Mouse (Mus musculus): ENCODE data around the gene Gpc6.

The Gpc6 gene

DNA sequence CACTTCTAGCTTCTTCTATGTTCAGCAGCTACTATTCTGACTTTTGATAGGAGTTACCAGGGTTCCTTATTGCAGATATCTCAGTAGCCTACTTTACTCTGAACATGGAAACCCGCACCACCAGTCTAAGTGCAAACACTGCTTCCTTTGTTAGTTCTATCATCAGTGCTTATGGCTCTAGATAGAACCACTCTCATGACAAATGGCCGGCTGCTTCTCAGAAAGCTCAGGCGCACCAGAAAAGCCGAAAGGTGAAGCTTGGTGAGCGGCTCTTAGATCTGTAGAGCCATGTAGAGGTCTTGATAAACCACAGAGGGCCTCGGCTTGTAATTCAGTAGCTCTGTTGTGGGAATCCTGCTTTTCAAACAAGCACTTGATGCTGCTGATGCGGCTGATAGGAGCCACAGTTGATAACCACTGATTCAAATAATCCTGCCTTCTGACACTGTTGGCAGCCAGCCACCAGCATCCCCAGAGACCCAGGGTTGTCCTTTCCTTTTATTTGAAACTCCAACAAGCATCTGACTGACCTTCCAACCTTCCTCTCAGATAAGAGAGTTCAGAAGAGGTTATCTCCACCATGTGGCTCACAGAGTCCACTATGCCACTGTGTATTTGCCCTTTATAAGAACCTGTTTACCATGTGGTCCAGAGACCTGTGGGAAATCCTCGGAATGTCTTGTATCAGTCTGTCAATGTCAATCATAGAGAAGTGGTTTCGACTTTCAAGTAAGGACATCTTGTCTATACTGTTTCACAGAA is 723.3 kb downstream of the Gpc6 start:
- DNase-seq, result no peak

DNA sequence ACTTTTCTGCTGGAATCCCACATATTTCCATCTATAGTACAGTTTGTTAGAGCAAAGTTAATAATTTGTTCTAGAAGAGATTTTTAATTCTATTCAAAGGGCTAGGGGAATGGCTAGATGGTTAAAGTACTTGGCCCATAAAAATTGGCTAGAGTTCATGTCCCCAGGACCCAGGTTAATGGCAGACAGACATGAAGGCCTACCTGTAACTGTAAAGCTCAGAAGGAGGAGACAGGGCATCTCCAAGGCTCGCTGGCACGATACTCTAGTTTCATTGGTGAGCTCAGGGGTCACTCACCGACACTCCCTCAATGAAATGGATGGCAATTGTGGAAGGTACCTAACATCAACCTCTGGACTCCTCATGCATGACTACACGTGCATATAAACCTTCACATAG is 725.0 kb downstream of the Gpc6 start:
- no peak for DNase-seq

DNA sequence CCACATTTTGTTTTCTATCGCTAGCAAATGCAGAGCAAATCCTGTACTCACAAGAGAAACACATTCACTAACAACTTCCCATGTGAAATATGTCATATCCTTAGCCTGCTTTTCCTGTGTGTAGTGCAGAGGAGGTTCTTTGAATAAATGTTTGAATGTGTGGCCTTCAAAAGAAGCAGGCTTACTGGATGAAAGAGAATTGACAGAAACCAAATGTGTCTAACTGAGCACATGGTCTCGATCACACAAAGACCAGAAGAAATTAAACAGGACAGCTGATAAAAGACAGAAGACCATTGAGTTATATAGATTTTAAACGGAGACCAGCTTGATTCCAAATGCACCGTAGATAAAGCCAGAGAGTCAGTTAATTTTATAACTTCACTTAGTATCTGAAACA is 726.2 kb downstream of the Gpc6 start:
- DNase-seq, result no peak

DNA sequence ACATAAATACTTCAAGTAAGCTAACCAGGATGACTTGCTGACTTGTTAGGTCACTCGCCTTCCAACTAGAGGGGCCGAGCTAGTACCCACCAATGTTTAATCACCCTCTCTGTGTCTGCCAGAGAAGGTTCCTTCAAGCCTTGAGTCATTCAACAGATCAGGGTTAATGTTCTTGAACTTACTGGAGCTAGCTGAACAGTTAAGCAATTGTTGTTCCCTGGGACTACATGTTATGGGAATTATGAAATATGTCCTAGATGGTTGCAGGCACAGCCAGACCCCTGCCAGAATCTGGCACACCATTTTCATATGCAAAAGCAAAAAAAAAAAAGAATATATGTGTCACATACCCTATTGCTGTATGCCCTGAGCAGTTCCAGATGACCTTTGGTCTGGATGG is 726.8 kb downstream of the Gpc6 start:
- no peak for DNase-seq

DNA sequence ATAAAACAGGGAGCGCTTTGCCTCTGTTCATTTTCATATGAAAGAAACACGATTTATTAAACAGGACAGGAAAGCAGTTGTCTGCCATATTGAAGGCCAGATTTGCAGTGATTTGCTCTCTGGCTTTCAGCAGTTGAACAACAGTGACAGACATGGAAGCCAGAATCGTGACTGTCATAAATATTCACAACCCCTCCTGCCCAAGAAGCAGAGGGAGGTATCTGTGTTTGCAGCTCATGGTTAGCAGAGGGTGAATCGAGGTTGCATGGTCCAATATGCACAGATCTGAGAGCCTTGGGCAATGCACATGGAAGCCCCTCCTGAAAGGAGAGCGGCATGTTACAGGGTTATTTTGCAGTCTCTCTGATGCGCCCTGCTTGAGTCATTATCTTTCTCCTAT is 730.3 kb downstream of the Gpc6 start:
- no peak for DNase-seq

DNA sequence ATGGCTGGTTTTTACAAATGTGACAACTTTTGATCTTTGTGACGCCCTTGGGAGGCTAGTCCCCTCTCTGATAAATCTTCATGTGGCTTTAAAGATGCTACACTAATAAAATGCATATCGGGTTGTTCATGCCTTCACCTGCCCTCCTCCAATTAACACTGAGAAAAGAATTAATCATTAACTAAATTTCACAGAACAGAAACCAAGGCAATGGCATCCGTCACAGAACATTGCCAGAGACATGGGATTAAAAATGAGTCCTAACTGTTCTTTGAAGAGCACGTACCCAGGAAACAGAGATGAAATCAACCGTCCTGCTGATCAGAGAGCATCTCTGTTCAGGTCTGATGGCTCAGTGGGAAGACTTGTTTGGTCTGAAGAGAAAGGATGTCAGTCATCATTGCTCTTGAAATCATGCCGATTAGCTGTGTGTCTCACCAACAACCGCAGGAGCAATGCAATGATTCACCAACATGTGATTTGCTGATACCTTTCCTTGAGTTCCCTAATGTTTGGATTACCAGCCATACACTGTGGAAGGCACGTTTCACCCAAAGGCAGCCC is 734.2 kb downstream of the Gpc6 start:
- DNase-seq, result no peak

DNA sequence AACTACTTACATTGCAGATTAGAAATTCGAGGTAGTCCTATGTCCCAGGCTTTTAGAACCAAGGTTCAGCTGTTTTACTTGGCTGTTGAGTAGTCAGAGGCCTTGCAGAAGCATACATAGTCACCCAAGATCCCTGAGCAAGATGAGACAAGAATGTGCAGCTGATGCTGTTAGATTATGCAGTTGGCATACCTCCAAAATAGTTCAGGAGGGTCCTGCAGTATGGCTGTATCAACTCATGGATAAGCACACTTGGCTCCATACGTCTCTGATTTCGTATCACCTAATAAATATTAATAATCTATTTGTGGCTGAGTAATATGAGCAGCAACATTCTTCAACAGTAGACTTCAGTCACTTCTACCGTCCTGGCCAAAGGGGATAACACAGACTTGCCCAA is 737.1 kb downstream of the Gpc6 start:
- DNase-seq, result no peak

DNA sequence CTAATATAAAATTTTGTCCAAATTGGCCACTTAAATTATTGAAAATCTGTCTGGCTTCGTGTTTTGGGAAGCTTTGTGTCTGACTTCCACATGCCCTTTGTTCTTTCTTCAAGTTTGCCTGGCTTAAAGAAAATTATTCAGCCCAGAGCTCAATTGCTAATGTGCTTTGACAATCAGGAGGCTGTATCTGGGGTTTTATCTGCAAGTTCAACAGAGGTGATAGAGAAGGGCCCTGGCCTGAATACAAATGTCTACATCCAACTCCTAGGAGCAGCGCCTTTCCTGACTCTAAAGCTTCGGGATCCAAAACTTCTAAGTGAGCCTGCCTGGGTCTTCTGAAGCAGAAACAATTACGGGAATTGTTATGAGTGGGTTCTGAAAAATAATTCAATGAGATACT is 739.7 kb downstream of the Gpc6 start:
- no peak for DNase-seq

DNA sequence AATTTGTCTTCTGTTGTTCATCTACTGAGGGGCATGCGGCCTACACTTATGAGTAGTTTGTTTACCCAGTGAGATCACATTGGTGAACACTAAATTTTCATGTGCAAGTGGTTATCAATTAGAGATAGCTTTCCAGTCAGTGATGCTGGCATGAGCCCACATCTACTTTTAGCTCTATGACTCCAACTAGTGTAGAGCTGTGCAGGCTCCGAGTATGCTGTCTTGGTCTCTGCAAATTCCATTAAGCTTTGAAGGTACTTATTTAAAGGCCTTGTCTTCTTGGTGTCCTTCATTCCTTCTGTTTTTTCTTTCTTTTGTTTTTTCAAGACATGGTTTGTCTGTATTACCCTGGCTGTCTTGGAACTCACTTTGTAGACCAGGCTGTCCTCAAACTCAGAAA is 741.0 kb downstream of the Gpc6 start:
- no peak for DNase-seq

DNA sequence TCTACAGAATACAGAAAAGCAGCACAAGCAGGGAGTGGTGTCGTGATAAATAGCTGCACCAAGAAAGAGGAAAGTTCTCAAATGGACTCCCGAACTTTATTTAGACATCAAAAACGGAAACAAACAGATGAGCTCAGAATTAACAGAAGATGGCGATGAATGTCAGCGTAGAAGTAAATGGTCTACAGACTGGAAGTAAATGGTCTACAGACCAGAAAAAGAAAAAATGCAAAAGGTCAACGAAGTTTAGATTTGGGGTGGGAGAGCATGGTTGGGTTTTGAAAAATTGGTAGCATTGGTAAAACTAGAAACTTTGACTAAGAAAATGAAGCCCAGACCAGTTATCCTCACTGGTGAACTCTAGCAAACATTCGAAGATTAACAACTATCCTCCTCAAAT is 748.4 kb downstream of the Gpc6 start:
- DNase-seq, result no peak

DNA sequence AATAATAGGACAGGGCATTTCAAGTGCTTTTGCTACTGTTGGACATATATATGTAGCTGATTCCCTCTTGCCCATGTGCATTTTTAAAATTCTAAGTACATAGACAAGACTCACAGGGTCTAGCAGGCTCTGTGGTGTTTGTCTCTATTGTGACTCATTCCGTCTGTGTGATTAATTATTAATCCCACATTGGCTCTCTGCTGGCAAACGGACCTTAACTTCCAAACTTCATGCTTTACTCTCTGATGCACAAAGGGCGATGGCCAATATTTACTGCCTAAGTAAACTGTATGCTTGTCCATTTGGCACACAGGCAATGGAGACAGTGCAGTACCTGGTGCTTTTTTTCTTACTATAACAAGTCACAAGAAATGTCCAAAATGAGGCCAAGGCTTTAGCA is 749.4 kb downstream of the Gpc6 start:
- DNase-seq, result no peak

DNA sequence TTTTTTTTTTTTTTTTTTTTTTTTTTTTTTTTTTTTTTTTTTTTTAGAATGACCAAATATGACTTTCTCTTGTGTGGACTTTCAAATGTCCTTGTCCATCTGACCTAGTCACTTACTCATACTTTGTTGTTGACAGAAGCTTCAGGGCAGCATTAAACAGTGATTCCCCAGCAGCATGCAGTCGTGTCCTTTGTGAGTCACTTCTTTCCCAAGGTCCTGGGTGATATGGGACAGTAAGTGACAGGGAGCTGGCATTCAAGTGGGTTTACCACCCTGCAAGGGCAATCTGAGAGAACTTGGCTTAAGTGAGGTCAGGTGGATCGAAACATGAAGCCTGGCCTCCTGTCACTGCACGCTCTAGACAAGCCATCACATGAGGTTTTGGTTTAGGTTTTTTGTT is 754.8 kb downstream of the Gpc6 start:
- DNase-seq, result no peak

DNA sequence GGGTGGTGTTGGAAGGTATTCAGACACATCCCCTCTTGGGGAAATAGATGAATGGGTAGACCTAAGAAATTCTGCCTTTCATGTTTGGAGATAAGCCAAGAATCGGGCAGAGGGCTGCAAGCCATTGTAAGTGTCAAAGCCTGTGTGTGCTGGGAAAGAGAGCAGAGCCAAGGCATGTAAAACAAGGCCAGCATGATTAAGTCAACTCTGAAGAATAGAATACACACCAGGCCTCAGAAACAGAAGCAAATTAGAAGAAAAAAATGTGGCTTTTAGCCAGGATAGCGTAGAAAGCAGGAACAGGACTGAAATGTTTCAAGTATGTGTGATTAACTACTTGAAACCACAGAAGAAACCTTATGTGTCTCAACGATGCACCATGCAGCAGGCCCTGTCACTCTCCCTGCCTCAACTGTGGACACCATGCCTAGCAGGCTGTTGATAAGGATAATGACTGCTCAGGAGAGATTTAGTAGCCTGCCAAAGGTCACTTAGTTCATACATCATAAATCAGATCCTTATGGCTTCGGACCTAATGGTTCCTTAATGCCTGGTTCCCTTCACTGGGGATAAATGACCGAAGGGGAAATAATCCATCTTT is 756.3 kb downstream of the Gpc6 start:
- DNase-seq, result no peak

DNA sequence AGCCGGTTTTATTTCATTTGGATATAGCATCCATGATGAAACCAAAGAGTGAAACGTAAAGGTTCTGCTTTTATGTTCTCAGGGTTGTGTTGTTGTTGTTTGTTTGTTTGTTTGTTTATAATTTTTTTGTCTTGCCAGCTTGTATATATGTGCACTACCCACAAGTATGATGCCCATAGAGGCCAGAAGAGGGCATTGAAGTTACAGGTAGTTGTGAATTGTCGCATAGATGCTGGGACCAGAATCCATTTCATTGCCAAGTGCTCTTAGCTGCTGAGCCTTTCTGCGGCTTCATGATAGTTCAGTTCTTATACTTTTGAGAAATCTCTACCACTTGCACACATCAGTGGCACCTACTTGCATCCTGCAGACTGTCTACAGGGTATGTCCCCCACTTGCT is 758.0 kb downstream of the Gpc6 start:
- no peak for DNase-seq

DNA sequence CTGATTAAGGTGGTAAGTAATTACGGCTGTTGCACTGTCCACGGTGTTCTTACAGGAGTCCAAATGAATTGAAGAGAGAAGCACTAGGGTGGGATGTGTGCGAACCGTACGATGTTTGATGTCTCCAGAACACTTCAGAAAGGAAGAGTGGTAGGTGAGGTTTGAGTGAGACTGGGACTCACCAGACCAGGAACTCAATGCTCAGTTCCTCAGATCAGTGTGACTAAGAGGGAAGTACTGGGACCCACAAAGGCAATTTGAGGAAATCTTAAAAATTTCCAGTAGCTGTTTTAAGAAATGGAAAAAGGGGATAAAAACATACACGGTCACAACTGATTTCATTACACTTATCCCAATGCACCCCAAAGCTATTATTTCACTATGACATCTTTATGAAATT is 764.7 kb downstream of the Gpc6 start:
- DNase-seq, result no peak

DNA sequence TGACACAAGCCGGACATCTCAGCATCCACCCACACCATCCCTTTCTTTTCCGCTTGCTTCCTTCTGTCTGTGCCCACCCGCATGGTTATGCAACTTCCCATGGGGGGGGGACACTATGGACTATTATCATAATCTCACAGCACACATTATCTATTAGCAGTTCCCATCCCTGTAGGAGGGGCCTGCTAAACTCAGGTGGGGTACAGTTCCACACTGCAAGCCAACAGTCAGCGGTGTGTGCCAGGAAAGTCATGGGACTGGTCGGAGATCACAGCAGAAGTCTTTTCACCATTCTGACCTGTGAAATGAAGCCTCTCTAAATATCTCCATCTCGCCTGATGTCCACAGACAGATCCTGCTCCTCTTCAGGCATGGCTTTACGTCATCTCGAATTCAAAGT is 770.5 kb downstream of the Gpc6 start:
- no peak for DNase-seq

DNA sequence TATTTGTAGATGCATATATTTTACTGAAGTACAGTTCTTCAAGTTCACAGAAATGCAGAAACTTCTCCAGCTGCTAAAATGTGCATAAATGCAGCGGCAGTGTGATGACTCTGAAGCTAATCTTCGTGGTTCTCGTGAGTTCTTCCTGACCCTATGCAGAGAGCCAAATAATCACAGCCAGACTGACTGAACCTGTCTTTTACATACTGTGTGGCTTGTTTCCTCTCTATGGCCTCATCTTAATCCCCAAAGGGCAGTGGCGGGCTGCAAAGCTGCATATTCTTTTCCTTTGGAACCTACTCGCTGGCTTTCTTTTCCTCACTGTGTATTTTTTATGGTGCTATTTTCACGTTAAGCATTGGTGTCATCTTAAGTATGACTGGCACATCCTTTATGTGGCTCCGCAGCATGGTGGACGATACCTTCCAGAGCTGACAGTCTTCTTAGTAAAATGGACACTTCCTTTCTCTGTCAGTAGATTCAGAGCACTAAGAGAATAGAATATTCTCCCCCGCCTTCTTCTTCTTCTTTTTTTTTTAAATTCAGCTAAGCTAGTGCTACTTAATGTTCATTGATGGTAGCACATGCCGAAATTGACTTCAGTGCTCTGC is 775.7 kb downstream of the Gpc6 start:
- no peak for DNase-seq

DNA sequence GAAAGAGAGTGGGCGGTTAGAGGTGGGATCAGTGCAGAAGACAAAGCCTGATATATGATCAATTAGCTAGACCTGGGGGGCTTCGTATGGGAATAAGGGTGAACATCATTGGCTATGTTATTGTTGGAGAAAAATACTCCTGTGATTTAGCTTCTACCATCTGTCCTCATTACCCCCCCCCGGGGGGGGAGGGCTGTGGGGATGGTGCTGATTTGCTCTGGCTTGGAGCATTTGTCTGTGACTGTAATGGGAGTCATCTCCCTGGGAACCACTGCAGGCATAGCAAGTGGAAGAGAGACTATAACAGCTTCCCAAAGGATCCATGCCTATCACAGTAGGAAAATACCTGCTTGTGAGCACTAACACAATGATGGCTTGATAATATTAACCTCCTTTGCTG is 783.7 kb downstream of the Gpc6 start:
- DNase-seq, result no peak

DNA sequence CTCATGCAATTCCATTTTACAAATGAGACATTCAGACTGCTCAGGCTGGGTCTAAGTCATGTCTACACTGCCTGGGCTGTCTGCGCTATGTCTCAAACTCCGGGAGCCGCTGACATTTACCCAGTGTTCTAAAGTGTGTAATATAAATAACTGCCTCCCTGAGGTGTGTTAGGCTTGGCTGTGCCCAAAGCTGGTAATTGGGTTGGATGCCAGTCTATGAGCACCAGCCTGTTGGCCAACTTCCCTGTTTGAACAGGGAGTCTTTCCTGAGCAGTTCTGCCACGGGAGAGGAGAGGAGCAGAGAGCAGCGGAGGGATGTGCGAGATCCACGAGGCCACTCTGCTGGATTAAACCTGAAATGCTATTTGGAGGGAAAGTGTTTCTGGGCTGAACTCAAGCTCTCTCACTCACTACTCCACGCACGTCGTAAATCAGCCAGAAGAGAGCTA is 785.4 kb downstream of the Gpc6 start:
- peak; percentile 27 for DNase-seq

DNA sequence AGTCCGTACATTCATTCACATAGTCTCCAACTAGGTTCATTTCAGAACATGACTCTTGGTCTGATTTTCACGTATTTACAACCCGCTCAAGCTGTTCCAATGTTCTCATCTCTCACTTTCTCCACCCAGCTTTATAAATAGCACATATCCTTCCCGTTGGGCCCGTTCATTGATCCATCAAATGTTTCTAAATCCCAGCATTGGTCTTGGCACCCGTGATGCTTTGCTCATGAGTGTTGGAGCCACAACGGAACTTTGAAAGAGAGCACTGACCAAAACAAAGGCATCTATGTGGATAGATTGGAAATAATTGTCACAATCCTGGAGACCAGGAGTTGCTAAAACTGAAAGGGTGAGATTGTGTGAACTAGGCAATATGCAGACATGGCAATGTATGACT is 787.2 kb downstream of the Gpc6 start:
- DNase-seq, result no peak

DNA sequence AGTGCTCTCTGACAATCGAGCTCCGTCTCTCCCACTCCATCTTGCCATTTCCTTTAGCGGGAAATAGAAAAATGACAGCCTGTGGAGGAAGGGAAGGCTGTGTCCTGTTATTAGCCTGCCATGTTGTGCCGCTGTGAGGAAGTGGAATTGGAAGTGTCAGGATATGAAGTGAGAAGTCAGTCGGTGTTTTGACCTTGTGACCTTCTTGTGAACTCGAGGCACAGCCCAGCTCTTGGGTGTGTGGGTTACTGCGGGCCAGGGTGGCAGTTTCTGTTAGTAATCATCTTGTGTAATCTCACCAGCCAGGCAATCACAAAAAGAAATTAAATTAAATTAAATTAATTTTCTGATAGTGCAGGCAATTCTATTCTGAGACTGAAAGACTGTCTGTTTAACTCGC is 789.0 kb downstream of the Gpc6 start:
- no peak for DNase-seq

DNA sequence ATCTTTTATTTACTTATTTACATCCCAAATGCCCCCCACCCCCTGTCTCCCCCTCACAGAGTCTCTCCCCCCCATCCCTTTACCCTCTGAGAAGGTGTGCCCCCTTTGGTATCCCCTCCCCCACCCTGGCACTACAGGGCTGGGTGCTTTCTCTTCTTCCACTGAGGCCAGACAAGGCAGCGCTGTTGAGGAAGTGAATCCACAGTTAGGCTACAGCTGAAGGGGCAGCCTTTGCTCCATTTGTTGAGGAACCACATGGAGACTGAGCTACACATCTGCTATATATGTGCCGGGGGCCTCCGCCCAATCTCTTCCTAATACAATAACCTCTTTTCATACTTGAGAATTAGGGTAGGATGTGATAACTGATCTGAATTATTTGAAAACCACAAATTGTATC is 791.2 kb downstream of the Gpc6 start:
- no peak for DNase-seq

DNA sequence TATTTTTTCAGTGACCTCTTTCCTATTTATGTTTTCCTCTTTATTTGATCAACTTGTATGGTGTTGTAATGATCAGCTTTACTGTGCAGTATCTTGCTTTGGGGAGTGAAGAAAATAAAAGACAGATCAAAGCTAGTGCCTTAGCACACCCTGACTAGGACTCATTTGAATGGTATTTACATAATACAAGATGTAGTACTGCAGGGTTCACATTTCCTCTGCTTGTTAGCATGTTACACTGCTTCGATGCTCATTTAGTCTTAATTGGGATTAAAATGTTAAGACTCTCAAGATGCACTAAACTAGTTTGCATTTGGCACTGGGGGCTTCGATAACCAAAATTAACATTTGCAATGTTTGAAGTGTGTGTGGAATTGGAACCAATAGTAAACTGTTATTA is 803.6 kb downstream of the Gpc6 start:
- DNase-seq, result no peak

DNA sequence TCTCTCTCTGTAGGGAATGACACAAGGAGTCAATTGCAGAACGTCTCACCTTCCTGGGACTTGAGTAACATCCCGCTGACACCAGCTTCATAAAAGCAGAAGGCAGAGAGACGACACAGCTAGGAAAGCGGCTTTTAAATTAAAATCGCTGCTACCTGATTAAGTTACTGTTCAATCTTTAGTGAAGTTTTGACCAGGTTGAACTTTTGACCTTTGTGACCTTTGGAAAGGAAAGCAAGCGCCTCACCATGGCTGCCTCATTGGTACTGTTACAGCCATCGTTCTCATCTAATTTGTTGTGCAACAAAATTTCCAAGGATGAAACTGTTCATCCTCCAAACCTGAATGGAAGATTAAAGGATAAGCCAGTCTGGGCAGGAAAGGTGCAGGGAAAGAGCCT is 830.1 kb downstream of the Gpc6 start:
- no peak for DNase-seq
